Mouse (Mus musculus) liver, embryonic 14.5 days (tissue): Measurements from ENCODE around the gene Ephx4. TPM values are rescaled to one million over a fixed set of nuclear protein-coding genes. Genes with fewer than 3 reads are reported as not detected.
"Not testable (repeated sequence)": the region's sequence is repeated elsewhere in the genome, so short reads cannot be mapped to it uniquely, and the experiment has no call there.

Experiments
- ATAC-seq: fragments of 200-750 bp; cut with Nextera tagmentation; 2 replicates; pipeline ENCODE4 v1.8.0; 2017; ENCODE audit warnings: moderate number of reproducible peaks, mild to moderate bottlenecking, moderate library complexity; ENCODE audit not compliant: insufficient read depth
- DNase-seq, 3 experiments: peaks; one replicate each; pipeline ENCODE4 v3.0.0-alpha.2; 2012 to 2013; ENCODE audit warnings: low read depth in 3 of 3, low spot score in 3 of 3
- H3K27ac ChIP-seq: fragments of 300-500 bp; sonication (generic); 2 replicates; pipeline ENCODE4 v1.5.1; 2014; ENCODE audit warnings: moderate library complexity, mild to moderate bottlenecking, control low read depth, inconsistent platforms
- H3K27me3 ChIP-seq: fragments of 300-500 bp; sonication (generic); 2 replicates; pipeline ENCODE4 v1.6.1; 2014; ENCODE audit warnings: mild to moderate bottlenecking, low read length, moderate library complexity; ENCODE audit not compliant: control insufficient read depth, insufficient read depth
- H3K36me3 ChIP-seq: fragments of 300-500 bp; sonication (generic); replicated peaks from 2 replicates; pipeline ENCODE4 v1.6.1; 2014; ENCODE audit warnings: low read depth; ENCODE audit not compliant: control insufficient read depth, insufficient read depth
- H3K4me1 ChIP-seq, 2 experiments: fragments of 200-500 bp in 1 of 2; fragments of 300-500 bp in 1 of 2; sonication (generic) in 1 of 2; replicated peaks; 2 replicates each; pipeline ENCODE4 v1.6.1; 2012 to 2014; ENCODE audit warnings: antibody characterized with exemption in 1 of 2, inconsistent platforms in 1 of 2, low read length in 1 of 2; ENCODE audit not compliant: control insufficient read depth in 2 of 2, insufficient read depth in 2 of 2
- H3K4me2 ChIP-seq: fragments of 300-500 bp; sonication (generic); 2 replicates; pipeline ENCODE4 v1.6.1; 2014; ENCODE audit warnings: low read depth, mild to moderate bottlenecking, control low read depth, moderate library complexity
- H3K4me3 ChIP-seq, 2 experiments: fragments of 200-500 bp in 1 of 2; fragments of 300-500 bp in 1 of 2; sonication (generic) in 1 of 2; 2 replicates each; pipeline ENCODE4 v1.5.1; 2012 to 2014; ENCODE audit warnings: low read depth in 2 of 2, low read length in 2 of 2, mild to moderate bottlenecking in 2 of 2, control low read depth in 1 of 2, inconsistent platforms in 1 of 2, moderate library complexity in 1 of 2; ENCODE audit not compliant: insufficient read depth in 1 of 2
- H3K9ac ChIP-seq: fragments of 300-500 bp; sonication (generic); replicated peaks from 2 replicates; pipeline ENCODE4 v1.6.1; 2014; ENCODE audit warnings: mild to moderate bottlenecking, control low read depth, moderate library complexity
- H3K9me3 ChIP-seq: fragments of 300-500 bp; sonication (generic); 2 replicates; pipeline ENCODE4 v1.6.1; 2016; ENCODE audit warnings: low read length, mixed read lengths; ENCODE audit not compliant: control insufficient read depth
- CTCF ChIP-seq: IDR thresholded peaks from 2 replicates; pipeline ENCODE4 v1.5.1; 2016; ENCODE audit warnings: antibody characterized with exemption, low read depth, control low read depth
- EP300 ChIP-seq: IDR thresholded peaks from 2 replicates; pipeline ENCODE4 v1.6.1; 2016; ENCODE audit warnings: antibody characterized with exemption, low read depth
- WGBS: fragments of 180-500 bp; shearing (Covaris S2); extraction: QIAGEN DNeasy Blood & Tissue Kit; methylation state at CpG from one replicate; pipeline ENCODE4 v1.1.7; 2014; ENCODE audit not compliant: insufficient replicate concordance; 5-methylcytosine and 5-hydroxymethylcytosine counted together
- polyA plus RNA-seq, 2 experiments: library from polyadenylated mRNA; depleted of rRNA in 1 of 2; stranded (reverse) in 1 of 2; unstranded in 1 of 2; fragments of >200 nt; fragmentation: Nextera tagmentation in 1 of 2; extraction: Ambion mirVana in 1 of 2; gene quantifications; 2 replicates each; pipeline versions ENCODE4 v1.2.1 to v1.2.3; 2012 to 2014

Gene Ephx4
- polyA plus RNA-seq, 2 experiments: 0.03 TPM; not detected in 1

DNA sequence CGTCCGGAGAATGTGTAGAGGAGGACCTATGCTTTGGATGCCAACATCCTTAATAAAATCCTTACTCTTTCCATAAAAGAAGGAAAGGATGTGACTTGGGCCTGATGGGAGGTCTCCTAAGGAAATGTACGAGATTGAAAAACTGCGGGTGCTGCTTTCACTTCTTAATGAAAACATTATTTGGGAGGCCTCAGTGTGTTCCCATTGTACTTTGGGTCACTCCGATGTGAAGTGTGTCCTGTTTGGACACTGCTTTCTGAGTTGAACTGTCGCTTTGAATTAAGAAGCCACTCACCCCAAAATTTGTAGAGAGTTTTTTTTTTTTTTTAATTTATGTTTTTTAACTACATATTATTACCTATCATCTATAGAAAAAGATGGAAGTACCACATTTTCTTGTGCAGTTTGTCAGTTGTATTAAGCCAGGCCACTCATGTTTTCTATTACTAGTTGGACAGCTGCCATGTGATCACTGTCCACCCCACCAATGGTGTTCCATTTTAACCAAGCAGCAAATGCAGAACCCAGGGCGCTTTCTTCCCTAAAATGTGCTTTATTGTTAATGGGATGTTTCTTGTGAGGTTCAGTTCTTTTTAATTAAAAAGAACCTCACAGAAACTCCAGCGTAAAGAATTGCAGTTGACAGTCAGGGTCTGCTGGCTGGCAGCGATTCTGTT, 42.3 kb upstream of the Ephx4 start:
- WGBS: 35% methylated on average over 9 of the region's 9 CpGs
- Histone ChIP-seq H3K27me3 (no peaks in the 10 kb centered on the region), H3K4me1 (no peaks in the 10 kb centered on the region), H3K4me2 (peak overlapping the region; percentile 79), H3K4me3 (peak overlapping the region; percentile 58 to 90), H3K9me3 (no peaks in the 10 kb centered on the region), H3K9ac (peak overlapping the region; percentile 62), H3K27ac (no peak overlapping the region), H3K36me3 (no peaks in the 10 kb centered on the region)
- ATAC-seq: no peak
- TF ChIP-seq EP300 (no peak), CTCF (no peak)
- no peak for DNase-seq

DNA sequence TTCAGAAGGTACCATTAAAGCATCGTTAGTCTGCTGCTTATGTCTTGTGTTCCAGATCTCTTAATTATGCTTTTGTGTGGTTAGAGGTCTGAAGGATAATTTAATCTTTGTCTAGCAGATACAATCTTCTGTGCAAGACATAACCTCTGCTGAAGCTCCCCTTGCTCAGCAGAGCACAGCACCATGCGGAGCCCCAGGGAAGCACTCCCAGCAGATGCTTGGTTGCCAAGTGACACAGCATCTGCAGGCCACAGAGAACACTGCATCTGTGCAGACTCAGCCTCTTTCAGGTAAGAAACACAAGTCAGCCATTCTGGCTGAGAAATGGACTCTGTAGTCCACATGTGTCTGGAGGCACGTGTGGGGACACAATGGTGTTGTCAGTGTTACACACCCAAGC, 32.5 kb upstream of the Ephx4 start:
- H3K27ac ChIP-seq: no peak overlapping the region

DNA sequence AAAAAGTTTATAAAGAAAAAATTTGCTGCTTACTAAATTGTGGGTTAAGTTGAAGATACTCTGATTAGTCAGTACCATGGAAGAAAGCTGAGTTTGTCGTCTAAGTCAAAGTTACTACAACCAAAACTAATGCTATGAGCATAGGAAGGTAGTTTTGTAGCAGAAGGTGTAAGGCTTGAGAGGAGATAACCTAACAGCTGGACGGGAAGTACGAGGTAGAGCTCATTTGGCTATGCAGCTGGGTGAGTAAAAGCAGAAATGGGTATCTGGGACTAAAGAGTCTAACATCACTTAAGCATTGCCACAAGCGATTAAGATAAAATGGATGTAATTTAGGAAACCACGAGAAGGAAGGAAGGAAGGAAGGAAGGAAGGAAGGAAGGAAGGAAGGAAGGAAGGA, 31.2 kb upstream of the Ephx4 start:
- Histone ChIP-seq H3K27me3 (no peaks in the 10 kb centered on the region), H3K9me3 (no peaks in the 10 kb centered on the region), H3K36me3 (no peaks in the 10 kb centered on the region), H3K9ac (no peak overlapping the region), H3K4me1 (no peaks in the 10 kb centered on the region), H3K27ac (no peak overlapping the region), H3K4me3 (no peak overlapping the region), H3K4me2 (no peak overlapping the region)
- 62% methylated on average over 5 of the region's 5 CpGs for WGBS
- TF ChIP-seq CTCF (no peak), EP300 (no peak)
- ATAC-seq (no peak), DNase-seq (no peak)

More for the DNA sequence above, 32.5 kb upstream of the Ephx4 start:
- Histone ChIP-seq H3K9ac (no peak overlapping the region), H3K27me3 (no peaks in the 10 kb centered on the region), H3K36me3 (no peaks in the 10 kb centered on the region), H3K9me3 (no peaks in the 10 kb centered on the region), H3K4me1 (no peaks in the 10 kb centered on the region), H3K4me2 (no peak overlapping the region), H3K4me3 (no peak overlapping the region)
- WGBS: 66% methylated on average over 3 of the region's 3 CpGs
- TF ChIP-seq EP300 (no peak), CTCF (no peak)
- no peak for DNase-seq
- ATAC-seq: no peak

DNA sequence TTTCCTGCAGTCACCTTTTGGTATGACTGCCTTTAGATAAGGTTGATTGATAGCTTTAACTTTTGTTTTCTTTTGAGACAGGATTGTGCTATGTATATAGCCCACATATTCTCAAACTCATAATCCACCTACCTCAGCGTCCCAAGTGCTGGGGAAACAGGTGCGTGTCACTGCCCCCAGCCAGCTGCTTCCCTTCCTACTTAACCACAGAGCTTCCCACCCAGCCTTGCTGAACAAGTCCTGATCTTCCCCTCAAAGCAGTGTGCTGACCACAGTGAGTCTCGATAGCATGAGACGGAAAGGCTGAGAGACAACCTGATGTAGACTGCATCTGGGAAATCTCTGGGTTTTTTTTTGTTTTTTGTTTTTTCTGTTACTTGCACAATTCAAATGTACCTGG, 29.3 kb upstream of the Ephx4 start:
- Histone ChIP-seq H3K27ac (no peak overlapping the region), H3K36me3 (no peaks in the 10 kb centered on the region), H3K27me3 (no peaks in the 10 kb centered on the region), H3K4me3 (no peak overlapping the region), H3K4me1 (no peaks in the 10 kb centered on the region), H3K9me3 (no peaks in the 10 kb centered on the region), H3K4me2 (no peak overlapping the region), H3K9ac (no peak overlapping the region)
- 16% methylated on average over 4 of the region's 4 CpGs for WGBS
- ATAC-seq (no peak), DNase-seq (no peak)
- TF ChIP-seq CTCF: no peak

DNA sequence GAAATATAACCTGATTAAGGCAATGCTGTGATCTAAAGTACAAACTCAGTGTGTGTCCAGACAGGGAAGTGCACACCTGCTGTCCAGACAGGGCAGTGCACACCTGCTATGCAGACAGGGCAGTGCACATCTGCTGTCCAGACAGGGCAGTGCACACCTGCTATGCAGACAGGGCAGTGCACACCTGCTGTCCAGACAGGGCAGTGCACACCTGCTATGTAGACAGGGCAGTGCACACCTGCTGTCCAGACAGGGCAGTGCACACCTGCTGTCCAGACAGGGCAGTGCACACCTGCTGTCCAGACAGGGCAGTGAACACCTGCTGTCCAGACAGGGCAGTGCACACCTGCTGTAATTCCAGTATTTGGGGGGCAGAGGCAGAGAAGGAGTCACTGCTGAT, 16.1 kb upstream of the Ephx4 start:
- H3K27ac ChIP-seq, ATAC-seq, H3K27me3 ChIP-seq, H3K4me3 ChIP-seq, H3K4me2 ChIP-seq, H3K9me3 ChIP-seq, H3K9ac ChIP-seq, H3K4me1 ChIP-seq, H3K36me3 ChIP-seq, DNase-seq: not testable (repeated sequence)
- peak; percentile 32; the same call in 1 of the 2 replicates for TF ChIP-seq CTCF
